38 mouse cellular contexts compared by ENCODE assay signal in the genomic region with DNA sequence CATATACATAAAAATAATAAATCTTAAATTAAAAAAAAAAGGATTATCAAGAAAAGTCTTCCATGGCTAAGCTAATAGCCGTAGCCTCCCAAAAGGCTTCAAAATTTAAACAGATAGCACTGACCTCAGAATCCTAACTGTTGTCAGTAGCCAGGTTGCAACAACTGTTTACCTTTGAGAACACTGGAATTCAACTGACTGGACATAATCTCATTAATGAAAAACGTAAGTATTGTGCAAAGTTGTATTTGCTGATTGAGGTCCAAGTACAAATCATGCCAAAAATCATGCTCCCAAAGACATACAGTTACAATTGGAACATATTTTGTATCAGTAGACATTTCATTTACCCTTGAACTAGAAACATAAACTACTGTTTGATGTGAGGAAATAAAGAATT. TPM values are rescaled to one million over a fixed set of nuclear protein-coding genes. Genes with fewer than 3 reads are reported as not detected.
"Had no signal": no experiment of that assay in that cellular context is flagged by ENCODE, and none has a peak within 500 bp of the region (broad histone marks: within the 10 kb centered on the region; RNA-seq: fewer than 3 reads in every experiment).

No protein-coding gene starts in this region.

- H3K9me3 ChIP-seq: embryonic facial prominence, embryonic 10.5 days; embryonic facial prominence, embryonic 12.5 days; embryonic facial prominence, embryonic 13.5 days; embryonic facial prominence, embryonic 15.5 days; forebrain, embryonic 10.5 days; forebrain, embryonic 12.5 days; forebrain, embryonic 13.5 days; forebrain, embryonic 15.5 days had no signal

- H3K4me2 ChIP-seq: embryonic facial prominence, embryonic 12.5 days; embryonic facial prominence, embryonic 13.5 days; embryonic facial prominence, embryonic 15.5 days; forebrain, embryonic 12.5 days; forebrain, embryonic 13.5 days; forebrain, embryonic 15.5 days had no signal

- DNase-seq: cerebellum, adult 2 months; cerebellum, adult 8-10 months; cerebellum, adult 9-10 months; cerebellum, adult 9-11 months; cerebellum, postnatal 10 days; cerebellum, postnatal 14 days; cerebellum, postnatal 25 days; cerebellum, postnatal 36 days; embryo, embryonic 11 days; forebrain, postnatal 0 days; gastrocnemius, adult 2 months; gastrocnemius, postnatal 10 days; gastrocnemius, postnatal 14 days; gastrocnemius, postnatal 25 days; gastrocnemius, postnatal 36 days; heart, adult 11 months; heart, adult 18-20 months had no signal

- H3K27ac ChIP-seq: embryonic facial prominence, embryonic 10.5 days; embryonic facial prominence, embryonic 12.5 days; embryonic facial prominence, embryonic 13.5 days; embryonic facial prominence, embryonic 15.5 days; forebrain, embryonic 10.5 days; forebrain, embryonic 12.5 days; forebrain, embryonic 13.5 days; forebrain, embryonic 15.5 days; gastrocnemius, adult 2 months had no signal

- ATAC-seq: forebrain, embryonic 13.5 days; forebrain, embryonic 14.5 days; forebrain, embryonic 15.5 days; forebrain, embryonic 16.5 days; forebrain, postnatal 0 days had no signal

- H3K4me1 ChIP-seq: embryonic facial prominence, embryonic 10.5 days; embryonic facial prominence, embryonic 12.5 days; embryonic facial prominence, embryonic 13.5 days; embryonic facial prominence, embryonic 15.5 days; forebrain, embryonic 10.5 days; forebrain, embryonic 12.5 days; forebrain, embryonic 13.5 days; forebrain, embryonic 15.5 days had no signal

- H3K27me3 ChIP-seq: embryonic facial prominence, embryonic 12.5 days; embryonic facial prominence, embryonic 13.5 days; embryonic facial prominence, embryonic 15.5 days; forebrain, embryonic 12.5 days; forebrain, embryonic 13.5 days; forebrain, embryonic 15.5 days had no signal

- H3K36me3 ChIP-seq: embryonic facial prominence, embryonic 10.5 days; embryonic facial prominence, embryonic 12.5 days; embryonic facial prominence, embryonic 13.5 days; embryonic facial prominence, embryonic 15.5 days; forebrain, embryonic 10.5 days; forebrain, embryonic 12.5 days; forebrain, embryonic 15.5 days had no signal

- H3K9ac ChIP-seq: embryonic facial prominence, embryonic 12.5 days; embryonic facial prominence, embryonic 13.5 days; embryonic facial prominence, embryonic 15.5 days; forebrain, embryonic 12.5 days; forebrain, embryonic 13.5 days; forebrain, embryonic 15.5 days; forebrain, postnatal 0 days had no signal

- H3K4me3 ChIP-seq: embryonic facial prominence, embryonic 10.5 days; embryonic facial prominence, embryonic 12.5 days; embryonic facial prominence, embryonic 13.5 days; embryonic facial prominence, embryonic 15.5 days; erythroblast, embryonic 14.5 days; forebrain, embryonic 10.5 days; forebrain, embryonic 12.5 days; forebrain, embryonic 13.5 days; forebrain, embryonic 15.5 days; gastrocnemius, adult 2 months had no signal

RNA-seq across cellular contexts. Expression of a gene that starts 0.8 kb away (rescaled TPM):
- total RNA-seq: common myeloid progenitor, adult 5-6 weeks; forebrain, postnatal 0 days; gastrocnemius, adult 2 months; gastrocnemius, adult 8-10 months; gastrocnemius, postnatal 10 days; gastrocnemius, postnatal 14 days; gastrocnemius, postnatal 4 days; granulocyte monocyte progenitor cell, adult 5-6 weeks; heart, adult 18-20 months had no signal
- polyA plus RNA-seq: cerebellum, adult 2 months; cortical plate, adult 2 months; embryonic facial prominence, embryonic 10.5 days; embryonic facial prominence, embryonic 11.5 days; embryonic facial prominence, embryonic 12.5 days; embryonic facial prominence, embryonic 13.5 days; embryonic facial prominence, embryonic 14.5 days; embryonic facial prominence, embryonic 15.5 days; erythroblast, embryonic 14.5 days; forebrain, embryonic 10.5 days; forebrain, embryonic 11.5 days; forebrain, embryonic 12.5 days; forebrain, embryonic 13.5 days; forebrain, embryonic 14.5 days; forebrain, embryonic 15.5 days; forebrain, embryonic 16.5 days; forebrain, postnatal 0 days; frontal cortex, adult 2 months; gonadal fat pad, adult 2 months had no signal

RNA-seq across cellular contexts. Expression of a gene that starts 34.0 kb away (rescaled TPM):
- total RNA-seq: common myeloid progenitor, adult 5-6 weeks; forebrain, postnatal 0 days; gastrocnemius, adult 2 months; gastrocnemius, adult 8-10 months; gastrocnemius, postnatal 10 days; gastrocnemius, postnatal 14 days; gastrocnemius, postnatal 25 days; gastrocnemius, postnatal 36 days; gastrocnemius, postnatal 4 days; granulocyte monocyte progenitor cell, adult 5-6 weeks; heart, adult 18-20 months had no signal
- polyA plus RNA-seq: cerebellum, adult 2 months; cortical plate, adult 2 months; embryonic facial prominence, embryonic 10.5 days; embryonic facial prominence, embryonic 11.5 days; embryonic facial prominence, embryonic 12.5 days; embryonic facial prominence, embryonic 13.5 days; embryonic facial prominence, embryonic 14.5 days; embryonic facial prominence, embryonic 15.5 days; erythroblast, embryonic 14.5 days; forebrain, embryonic 10.5 days; forebrain, embryonic 11.5 days; forebrain, embryonic 12.5 days; forebrain, embryonic 13.5 days; forebrain, embryonic 14.5 days; forebrain, embryonic 15.5 days; forebrain, embryonic 16.5 days; forebrain, postnatal 0 days; frontal cortex, adult 2 months; gonadal fat pad, adult 2 months had no signal
